Mouse (Mus musculus): Measurements from ENCODE around the gene Rngtt.
"Not testable (repeated sequence)": the region's sequence is repeated elsewhere in the genome, so short reads cannot be mapped to it uniquely, and the experiment has no call there.

Rngtt gene

DNA sequence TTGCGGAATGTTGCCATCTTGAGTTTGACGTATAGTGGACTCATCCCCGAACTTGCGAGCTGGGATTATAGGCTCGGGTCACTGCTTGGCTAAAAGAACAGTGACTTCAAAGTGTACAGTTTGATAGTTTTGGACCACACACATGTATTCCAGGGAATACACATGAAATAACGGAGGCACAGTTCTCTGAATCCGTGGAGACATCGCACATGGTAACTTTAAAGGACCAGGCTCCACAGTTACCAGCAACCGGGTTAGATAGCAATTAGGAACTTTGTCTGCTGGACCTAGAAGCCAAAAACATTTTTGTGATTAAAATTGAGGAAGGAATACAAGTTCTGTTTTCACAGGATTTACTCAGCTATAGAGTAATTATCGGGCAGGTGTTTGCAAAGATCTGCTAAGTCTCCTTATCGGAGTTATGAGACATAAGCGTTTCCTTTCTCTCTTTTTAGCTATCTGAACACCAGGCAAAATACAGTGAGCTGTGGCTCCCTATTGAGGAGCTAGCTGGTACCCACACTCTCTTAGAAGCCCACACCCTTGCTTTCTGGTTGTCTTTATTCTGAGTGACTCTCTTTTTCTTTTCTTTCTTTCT lies 828 bp downstream of the Rngtt start:
- in situ Hi-C loops (cut with MboI), result no loop called here

DNA sequence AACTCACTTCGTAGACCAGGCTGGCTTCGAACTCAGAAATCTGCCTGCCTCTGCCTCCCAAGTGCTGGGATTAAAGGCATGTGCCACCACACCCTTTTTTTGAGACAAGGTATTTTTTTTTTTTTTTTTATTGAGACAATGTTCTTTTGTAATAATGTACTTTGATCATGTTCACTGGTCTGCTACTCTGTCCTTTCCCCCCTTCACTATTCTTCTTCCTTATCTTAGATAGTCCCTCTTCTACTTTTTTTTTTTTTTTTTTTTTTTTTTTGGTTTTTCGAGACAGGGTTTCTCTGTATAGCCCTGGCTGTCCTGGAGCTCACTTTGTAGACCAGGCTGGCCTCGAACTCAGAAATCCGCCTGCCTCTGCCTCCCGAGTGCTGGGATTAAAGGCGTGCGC lies 4.0 kb downstream of the Rngtt start:
- in situ Hi-C loops (cut with MboI), result not testable (repeated sequence)

DNA sequence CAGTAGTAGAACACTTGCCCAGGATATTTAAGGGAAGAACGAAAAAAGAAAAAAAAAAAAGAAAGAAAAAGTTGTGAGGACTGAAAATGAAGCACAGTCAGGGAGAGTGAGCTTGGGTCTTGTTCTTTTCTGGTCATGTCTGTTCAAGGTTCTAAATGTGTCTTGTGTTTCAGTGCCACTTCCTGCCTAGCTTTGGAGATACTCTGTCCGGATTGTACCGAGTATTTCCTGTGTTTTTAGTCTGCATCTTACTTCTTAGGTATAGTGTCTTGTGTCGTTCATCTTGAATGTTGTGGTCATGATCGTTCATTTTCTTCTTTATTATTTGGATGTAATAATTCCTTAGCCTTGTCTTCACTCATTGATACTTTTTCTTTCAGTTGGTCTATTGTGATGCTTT lies 5.7 kb downstream of the Rngtt start:
- in situ Hi-C loops (cut with MboI), result no loop called here

DNA sequence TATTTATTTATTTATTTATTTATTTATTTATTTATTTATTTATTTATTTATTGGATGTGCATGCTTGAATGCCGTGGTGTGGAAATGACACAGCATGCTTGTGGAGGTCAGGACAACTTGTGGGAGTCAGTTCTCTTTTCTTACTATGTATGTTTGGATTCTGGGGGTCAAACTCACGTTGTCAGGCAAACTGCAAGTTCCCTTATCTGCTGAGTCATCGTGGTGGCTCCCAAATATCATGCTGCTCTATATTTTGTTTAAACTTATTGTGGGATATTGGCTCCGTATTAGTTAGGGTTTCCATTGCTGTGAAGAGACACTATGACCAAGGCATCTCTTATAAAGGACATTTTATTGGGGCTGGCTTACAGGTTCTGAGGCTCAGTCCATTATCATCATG lies 21.0 kb downstream of the Rngtt start:
- in situ Hi-C loops (cut with MboI), result no loop called here

DNA sequence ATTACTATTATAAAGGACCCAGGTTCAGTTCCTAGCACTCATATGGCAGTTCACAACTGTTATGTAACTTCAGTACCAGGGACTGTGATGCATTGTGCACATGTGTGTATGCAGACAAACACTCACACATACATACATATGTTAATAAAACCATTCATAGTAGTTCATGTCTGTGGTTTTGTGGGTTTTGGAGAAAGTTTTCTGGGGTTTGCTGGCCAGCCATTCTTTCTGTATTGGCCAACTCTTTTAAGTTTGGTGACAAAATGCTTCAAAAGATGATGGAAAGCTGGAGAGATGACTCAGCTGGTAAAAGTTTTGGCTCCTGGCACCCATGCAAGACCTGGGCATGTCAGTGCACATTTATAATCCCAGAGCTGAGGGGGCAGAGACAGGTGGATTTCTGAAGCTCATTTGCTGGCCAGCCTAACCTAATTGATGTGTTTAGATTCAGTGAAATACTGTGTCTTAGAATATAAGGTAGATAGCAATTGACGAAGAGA lies 22.9 kb downstream of the Rngtt start:
- in situ Hi-C loops (cut with MboI), result no loop called here

DNA sequence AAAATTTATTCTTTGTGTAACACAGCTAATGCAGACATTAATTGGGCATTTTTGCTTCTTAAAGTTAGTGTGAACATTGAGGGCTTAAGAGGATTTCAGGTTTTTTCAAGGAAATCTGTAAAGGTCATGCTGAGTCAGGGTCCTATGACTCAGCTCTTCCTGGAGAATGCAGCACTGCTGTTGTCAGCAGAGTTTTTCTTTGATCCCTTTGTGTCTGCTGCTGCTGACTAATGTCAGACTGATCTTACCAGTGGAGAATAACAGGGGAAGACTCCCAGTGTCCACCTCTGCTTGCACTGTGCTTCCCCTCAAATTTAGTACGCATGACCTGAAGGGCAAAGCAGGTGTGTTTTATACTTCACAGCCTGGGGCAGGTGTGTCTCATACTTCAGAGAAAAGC lies 27.9 kb downstream of the Rngtt start:
- in situ Hi-C loops (cut with MboI), result no loop called here

DNA sequence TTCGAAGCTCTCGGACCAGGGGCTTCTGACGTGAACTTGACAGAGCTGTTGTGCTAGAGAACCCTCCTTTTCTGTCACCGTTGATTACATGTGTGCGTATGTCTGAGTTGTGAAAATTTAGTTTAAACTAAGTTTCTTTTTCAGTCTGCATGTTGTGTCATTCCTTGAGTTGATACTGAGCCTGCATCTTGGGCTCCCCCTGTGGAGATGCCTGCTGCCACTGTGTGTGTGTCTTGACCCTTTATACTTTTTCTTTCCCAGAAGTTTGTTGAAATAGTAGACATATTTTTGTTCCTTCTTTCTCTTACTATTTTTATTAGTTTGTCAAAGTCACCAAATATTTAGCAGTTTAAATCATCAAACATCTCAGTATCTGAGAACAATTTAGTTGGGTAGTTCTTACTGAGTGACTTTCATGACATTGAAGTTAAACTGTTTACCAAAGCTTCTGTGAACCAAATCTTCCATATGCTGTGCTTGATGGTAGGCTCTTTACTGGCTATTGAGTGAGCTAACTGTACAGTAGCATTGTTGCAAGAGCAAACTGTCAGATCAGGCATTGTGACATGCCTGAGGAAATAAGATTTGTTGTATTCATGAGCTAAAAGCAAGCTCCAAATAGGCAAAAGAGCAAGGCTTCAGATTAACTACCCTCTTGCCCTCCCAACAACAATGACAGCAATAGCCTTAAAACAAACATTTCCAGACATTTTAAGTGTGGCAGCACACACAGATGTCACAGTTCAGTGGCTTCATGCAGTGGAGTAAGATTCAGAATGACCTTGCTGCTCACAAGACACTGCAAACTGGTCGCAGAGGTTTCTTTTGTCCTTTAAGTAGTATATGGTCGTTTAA lies 33.0 kb downstream of the Rngtt start:
- in situ Hi-C loops (cut with MboI), result no loop called here

DNA sequence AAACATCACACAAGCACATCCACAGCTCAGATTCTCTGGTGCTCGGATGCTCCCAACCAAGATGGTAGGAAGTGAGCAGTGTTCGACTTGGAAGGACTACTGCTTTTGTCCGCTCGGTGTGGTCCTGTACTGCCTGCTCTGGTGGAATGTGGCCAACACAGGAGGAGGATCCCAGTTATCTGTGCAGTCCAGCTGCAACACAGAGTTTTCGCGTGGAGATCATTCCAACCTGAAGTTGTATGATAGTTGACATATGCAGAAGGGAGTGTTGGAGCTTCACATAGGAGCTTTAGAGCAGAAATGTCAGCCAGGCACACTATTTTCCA lies 33.6 kb downstream of the Rngtt start:
- in situ Hi-C loops (cut with MboI), result no loop called here

DNA sequence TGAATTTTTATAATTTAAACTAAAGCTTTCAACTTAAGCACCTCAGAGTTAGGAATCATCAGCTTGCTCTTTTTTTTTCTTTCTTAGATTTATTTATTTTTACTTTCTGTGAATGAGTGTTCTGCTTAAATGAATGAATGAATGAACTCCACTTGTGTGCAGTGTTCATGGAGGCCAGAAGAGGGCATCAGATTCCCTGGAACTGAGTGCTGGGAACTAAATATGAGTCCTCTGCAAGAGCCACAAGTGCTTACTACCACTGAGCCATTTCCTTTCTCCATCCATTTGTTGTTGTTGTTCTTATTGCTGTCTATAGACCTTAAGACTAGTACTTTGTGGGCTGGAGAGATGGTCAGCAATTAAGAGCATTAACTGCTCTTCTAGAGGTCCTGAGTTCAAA lies 53.3 kb downstream of the Rngtt start:
- in situ Hi-C loops (cut with MboI), result no loop called here

DNA sequence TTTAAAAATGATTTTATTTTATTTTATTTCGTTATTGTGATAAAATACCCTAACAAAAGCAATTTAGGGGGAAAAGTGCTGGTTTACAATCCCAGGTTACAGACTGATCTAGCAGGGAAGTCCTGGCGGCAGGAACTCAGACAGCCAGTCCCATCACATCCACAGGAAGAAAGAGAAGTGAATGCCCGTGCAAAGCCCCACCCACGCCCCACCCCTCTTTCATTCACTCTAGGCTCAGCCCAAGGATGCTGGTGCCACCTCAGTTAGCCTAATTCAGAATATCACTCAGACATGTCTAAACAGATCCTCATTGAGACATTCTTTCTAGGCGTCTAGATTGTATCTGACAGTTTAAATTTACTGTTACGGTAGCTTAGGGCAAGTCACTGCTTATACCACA lies 64.8 kb downstream of the Rngtt start:
- in situ Hi-C loops (cut with MboI), result loop anchor here (25.0 kb wide), 2 partner anchors 862 to 1187 kb away; partner anchors contain the start of gene Akirin2

DNA sequence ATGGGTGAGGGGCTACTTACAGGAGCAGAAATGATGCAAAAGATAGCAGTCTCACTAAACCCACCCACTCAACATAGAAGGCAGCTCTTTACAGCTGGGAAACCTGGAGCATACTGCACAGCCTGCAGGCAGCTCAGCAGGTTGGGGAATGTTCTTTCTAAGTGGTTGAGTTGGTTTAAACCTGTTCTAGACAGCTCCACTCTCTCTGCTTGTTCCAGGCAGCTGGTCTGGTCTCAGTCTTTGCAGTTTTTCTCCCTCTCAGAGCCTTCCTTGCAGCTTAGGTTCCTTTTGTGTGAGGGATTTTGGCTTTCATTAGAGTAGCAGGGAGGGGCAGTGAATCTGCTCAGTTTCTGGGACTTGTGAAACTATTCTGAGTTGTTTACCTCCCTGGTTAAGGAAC lies 67.5 kb downstream of the Rngtt start:
- in situ Hi-C loops (cut with MboI), result loop anchor here (25.0 kb wide), 2 partner anchors 860 to 1185 kb away; partner anchors contain the start of gene Akirin2

DNA sequence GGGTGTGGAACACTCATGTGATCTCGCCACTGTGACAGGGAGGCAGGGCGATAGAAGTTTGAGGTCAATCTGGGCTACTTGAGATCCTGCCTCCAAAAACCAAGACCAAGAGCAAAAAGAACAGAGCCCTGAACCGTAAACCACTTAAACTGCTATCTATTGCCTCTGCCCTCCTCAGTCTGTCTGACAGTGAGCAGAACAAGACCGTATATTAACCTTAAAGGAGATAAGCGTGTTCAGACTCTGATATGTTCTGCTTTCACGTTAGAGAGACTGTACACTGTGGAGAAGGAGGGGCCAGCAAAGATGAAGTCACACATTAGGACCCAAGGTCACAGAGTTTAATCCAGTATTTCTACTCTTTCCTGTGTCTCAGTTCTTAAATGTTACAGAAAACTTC lies 68.8 kb downstream of the Rngtt start:
- in situ Hi-C loops (cut with MboI), result loop anchor here (25.0 kb wide), 2 partner anchors 858 to 1183 kb away; partner anchors contain the start of gene Akirin2

DNA sequence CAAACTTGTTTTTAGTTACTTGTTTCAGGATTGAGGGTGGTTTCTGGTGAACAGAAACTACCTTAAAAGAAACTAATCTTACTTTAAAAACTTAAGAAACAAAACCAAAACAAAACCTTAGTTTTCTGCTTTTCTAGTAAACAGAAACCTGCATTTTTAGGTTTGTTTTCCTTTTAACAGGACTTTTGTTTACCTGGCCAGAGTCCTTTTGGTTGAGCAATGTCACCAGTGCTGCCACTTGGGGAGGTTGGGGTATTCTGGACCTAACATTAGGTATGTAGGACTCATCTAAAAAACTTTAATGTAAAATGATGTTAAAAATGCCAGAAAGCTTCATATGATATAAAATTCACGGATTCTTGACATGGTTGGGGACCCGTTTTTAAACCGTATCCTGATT lies 78.8 kb downstream of the Rngtt start:
- in situ Hi-C loops (cut with MboI), result loop anchor here (25.0 kb wide), 2 partner anchors 848 to 1173 kb away; partner anchors contain the start of gene Akirin2

DNA sequence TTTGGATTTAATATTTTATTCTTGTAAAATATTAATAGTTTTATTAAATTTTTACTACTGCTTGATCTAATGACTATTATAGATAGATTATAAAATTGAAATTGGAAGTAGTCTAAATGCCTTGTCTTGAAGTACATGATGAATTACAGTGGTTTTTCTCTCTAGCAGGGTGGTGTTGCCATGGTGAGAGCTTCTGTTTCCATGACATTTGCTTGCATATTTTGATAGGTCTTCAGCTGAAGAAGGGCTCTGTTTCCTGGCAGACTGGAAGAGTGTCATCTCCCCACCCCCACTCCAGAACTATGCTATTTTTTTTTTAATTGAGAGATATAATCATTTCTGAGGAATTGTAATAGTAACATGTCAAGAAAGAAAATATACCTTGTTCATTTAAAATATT lies 80.5 kb downstream of the Rngtt start:
- in situ Hi-C loops (cut with MboI), result loop anchor here (25.0 kb wide), 2 partner anchors 847 to 1172 kb away; partner anchors contain the start of gene Akirin2

DNA sequence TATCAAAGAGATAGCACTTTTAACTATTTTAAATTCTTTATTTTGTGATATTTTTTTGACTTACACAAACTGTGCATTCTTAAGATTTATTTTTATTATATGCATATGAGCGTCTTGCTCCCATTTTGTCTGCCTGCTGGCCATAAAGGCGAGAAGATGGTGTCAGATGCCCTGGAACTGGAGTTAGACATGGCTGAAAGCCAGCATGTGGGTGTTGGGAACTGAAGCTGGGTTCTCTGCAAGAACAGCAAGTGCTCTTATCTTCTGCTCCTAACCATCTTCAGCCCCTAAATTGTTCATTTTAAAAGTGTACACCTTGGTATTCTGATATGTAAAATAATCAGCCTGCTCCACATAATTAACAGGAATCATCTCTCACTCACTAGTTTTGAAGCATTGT lies 83.3 kb downstream of the Rngtt start:
- in situ Hi-C loops (cut with MboI), result loop anchor here (25.0 kb wide), 2 partner anchors 844 to 1169 kb away; partner anchors contain the start of gene Akirin2

DNA sequence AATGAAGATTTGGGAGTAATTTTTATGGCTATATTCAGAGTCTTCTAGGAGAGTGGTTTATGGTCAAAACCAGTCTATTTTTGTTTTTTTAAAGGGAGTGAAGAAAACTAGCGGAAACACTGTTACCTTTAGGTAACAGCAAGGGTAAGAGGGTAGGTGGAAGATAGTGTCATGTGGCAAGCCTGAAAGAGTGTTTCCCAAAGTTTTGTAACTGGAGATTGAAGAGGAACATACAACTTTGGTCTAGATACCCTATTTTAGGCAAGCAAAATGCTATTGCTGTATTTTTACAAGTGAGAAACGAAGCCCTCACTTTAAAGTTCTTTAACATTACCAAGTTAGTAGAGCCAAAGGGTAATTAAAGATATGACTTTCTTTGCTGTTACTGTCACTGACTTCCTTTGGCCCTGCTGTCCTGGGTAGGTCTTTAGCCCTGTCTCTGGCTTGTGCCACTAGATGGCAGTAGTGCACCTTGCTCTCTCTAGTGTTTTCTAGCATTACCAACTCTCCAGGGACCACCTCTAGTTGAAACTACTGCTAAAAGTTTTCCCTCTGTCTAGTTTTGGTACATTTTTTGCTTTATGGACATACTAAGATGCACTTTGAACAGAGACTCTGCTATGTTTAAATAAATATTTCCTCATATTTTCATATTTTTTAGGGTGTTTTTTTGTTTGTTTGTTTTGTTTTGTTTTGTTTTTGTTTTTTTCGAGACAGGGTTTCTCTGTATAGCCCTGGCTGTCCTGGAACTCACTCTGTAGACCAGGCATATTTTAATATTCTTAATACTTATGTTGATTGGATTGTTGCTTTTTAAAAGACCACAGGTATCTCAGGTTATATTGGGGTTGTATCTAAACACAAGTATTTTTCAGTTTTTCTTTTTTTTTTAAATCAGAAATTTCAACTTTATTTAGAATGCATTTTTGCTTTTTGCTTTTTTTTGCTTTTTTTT lies 86.4 kb downstream of the Rngtt start:
- in situ Hi-C loops (cut with MboI), result loop anchor here (25.0 kb wide), 2 partner anchors 841 to 1166 kb away; partner anchors contain the start of gene Akirin2

DNA sequence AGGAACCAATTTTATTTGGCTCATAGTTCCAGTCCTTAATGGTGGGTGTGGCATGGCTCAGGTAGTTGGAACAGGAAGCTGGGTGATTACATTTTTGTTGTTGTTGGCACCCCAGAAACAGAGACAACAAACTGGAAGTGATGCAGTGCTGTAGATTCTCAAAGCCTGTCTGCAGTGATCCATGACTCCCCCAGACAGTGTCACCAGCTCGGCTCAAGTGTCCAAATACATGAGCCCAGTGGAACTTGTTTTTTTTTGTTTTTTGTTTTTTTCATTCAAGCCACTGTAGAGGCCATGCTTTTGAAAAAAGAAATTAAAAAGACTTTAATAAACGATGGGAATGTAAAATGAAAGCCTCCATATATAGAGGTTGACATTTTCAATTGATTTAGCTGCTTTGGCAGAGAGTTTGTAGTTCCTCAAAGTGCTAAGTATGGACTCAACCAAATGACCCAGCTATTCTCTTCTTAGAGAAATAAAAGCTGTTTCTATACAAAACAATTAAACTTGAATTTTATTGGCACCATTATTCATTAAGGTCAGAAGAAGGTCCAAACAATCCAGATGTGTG lies 95.7 kb downstream of the Rngtt start:
- in situ Hi-C loops (cut with MboI), result no loop called here

DNA sequence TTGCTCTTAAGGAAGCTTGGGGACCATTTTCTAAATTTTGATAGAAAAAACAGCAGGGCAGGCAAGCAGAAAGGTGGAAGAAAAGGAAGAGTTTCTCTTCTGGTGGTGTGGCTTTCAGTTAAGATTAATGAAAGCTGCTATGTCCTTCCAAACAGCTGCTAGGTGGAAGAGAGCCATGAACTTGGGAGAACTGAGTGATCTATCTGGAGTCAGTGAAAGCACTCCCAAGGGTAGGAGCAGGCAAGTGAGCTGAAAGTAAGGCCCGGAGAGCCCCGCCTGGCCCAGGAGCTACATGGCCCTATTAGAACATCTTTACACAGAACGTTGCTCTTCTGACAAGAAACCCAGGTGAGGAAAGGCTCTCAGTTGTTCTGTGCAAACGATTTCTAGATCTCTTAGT lies 103.7 kb downstream of the Rngtt start:
- in situ Hi-C loops (cut with MboI), result no loop called here

DNA sequence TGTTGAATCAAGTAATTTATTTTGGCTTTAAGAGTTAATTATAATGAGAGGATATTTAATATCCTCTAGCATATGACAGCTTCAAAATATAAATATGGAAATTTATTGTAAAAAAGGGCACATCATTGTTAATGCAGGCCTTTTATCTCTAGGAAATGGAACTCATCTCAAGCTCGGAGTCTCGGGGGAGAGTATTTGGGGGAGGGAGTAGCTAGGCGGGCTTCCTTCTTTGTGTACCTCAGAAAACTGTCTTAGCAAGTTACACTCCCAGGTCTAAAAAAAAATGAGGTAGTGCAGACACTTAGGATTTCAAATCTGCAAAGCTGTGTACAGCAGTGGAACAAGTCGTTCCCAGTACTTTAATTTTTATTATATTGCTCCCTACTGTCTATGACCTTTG lies 104.7 kb downstream of the Rngtt start:
- in situ Hi-C loops (cut with MboI), result no loop called here

DNA sequence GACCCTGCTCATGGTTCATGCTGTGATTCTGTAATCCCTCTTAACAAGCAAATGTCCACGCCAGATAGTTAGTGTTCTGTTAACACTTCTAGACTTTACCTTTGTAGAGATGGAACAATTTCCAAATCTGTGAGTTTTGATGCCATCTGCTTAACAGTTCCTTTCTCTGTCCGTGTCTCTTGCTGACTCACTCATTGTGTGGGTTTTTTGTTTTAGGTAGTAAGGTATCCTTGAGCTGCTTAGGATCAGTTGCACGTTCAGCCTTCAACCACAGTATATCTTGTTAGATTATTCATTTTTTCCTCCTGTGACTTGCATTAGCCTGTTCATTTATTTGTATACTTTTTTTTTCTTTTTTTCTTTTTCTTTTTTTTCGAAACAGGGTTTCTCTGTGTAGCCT lies 107.3 kb downstream of the Rngtt start:
- in situ Hi-C loops (cut with MboI), result no loop called here

DNA sequence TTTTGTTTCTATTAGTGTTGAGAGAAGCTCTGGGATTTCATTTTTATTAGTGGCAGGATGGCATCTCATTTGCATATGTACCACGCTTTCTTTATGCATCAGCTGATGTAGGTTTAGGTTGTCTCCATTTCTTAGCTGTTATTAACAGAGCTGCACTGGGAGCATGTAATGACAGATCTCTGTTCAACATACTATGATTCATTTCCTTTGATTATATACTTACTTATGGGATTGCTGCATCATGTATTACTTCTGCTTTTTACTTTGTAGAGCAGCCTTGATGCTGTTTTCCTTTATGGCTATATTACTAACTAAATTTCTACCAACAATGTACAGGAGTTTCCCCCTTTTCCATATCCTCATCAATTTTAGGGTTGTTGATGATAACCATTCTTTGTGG lies 109.5 kb downstream of the Rngtt start:
- in situ Hi-C loops (cut with MboI), result no loop called here

DNA sequence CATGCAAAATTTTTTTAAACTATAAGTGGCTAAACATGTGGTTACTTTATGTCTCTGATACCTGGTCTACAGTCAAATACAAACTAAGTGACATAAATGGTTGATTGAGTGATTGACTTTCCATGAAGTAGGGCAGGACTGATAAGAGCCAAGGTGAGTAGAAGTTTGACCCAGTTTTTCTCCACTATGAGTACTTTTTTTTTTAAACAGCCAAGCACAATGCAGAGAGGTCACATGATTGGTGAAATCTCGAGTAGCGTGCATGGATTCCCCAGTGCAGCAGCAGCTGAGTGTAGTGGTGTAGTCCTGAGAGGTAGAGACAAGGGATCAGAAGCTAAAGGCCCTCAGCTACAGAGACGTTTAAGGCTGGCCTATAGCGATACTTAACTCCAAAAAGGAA lies 118.7 kb downstream of the Rngtt start:
- in situ Hi-C loops (cut with MboI), result no loop called here

Data from mature B cell (primary cell).